Mouse (Mus musculus): ENCODE data around the gene Pgm2l1.

GRCm38 (mm10) chr7:100227896-100228525 lies 817 bp downstream of the Pgm2l1 start:
- TF ChIP-seq GATA1 (IDR thresholded peaks at IDR 0.05; ENCODE audit: low read length) (no peak), TAL1 (IDR thresholded peaks at IDR 0.05; ENCODE audit: low read length) (no peak)

All from erythroblast, embryonic 14.5 days (primary cell).